Mouse (Mus musculus): Measurements from ENCODE around the gene Trmo. TPM values are rescaled to one million over a fixed set of nuclear protein-coding genes. Genes with fewer than 3 reads are reported as not detected.
A peak's percentile ranks its signal among the peaks of the same experiment; 100 is the strongest.

Gene Trmo
- polyA plus RNA-seq, 1 experiment from 2014 or later = 8.6 TPM

- no peak overlapping the region for H3K4me3 ChIP-seq (ENCODE audit: low read depth, low read length)
- H3K9ac ChIP-seq (ENCODE audit: low read depth, low read length) = no peak overlapping the region
- H3K4me1 ChIP-seq (ENCODE audit: control insufficient read depth, insufficient read depth, low read length) = no peaks in the 10 kb centered on the region
- WGBS = 93% methylated on average over 5 of the region's 5 CpGs
- no peaks in the 10 kb centered on the region for H3K36me3 ChIP-seq (ENCODE audit: control insufficient read depth, insufficient read depth, low read length)
- no peaks in the 10 kb centered on the region for H3K27me3 ChIP-seq (ENCODE audit: control insufficient read depth, insufficient read depth, low read depth, low read length)
- ATAC-seq = no peak
- no peak overlapping the region for H3K4me2 ChIP-seq (ENCODE audit: low read length)
- no peak overlapping the region for H3K27ac ChIP-seq (ENCODE audit: low read length)
- no peaks in the 10 kb centered on the region for H3K9me3 ChIP-seq (replicated peaks; ENCODE audit: control insufficient read depth, low read length, poor library complexity, severe bottlenecking)
Measured at GRCm38 (mm10) chr4:46410677-46411076, 21.4 kb upstream of the Trmo start.

- no peak overlapping the region for H3K4me3 ChIP-seq (ENCODE audit: low read depth, low read length)
- no peaks in the 10 kb centered on the region for H3K36me3 ChIP-seq (ENCODE audit: control insufficient read depth, insufficient read depth, low read length)
- no peaks in the 10 kb centered on the region for H3K27me3 ChIP-seq (ENCODE audit: control insufficient read depth, insufficient read depth, low read depth, low read length)
- no peak overlapping the region for H3K4me2 ChIP-seq (ENCODE audit: low read length)
- ATAC-seq = no peak
- H3K4me1 ChIP-seq (ENCODE audit: control insufficient read depth, insufficient read depth, low read length) = no peaks in the 10 kb centered on the region
- no peak overlapping the region for H3K9ac ChIP-seq (ENCODE audit: low read depth, low read length)
- no peaks in the 10 kb centered on the region for H3K9me3 ChIP-seq (replicated peaks; ENCODE audit: control insufficient read depth, low read length, poor library complexity, severe bottlenecking)
- 94% methylated on average over 8 of the region's 8 CpGs for WGBS
- H3K27ac ChIP-seq (ENCODE audit: low read length) = no peak overlapping the region
Measured at GRCm38 (mm10) chr4:46406966-46407703, 17.9 kb upstream of the Trmo start.

- Histone ChIP-seq H3K27ac (ENCODE audit: low read length) (no peak overlapping the region), H3K27me3 (ENCODE audit: control insufficient read depth, insufficient read depth, low read depth, low read length) (no peaks in the 10 kb centered on the region), H3K36me3 (ENCODE audit: control insufficient read depth, insufficient read depth, low read length) (no peaks in the 10 kb centered on the region), H3K9me3 (replicated peaks; ENCODE audit: control insufficient read depth, low read length, poor library complexity, severe bottlenecking) (no peaks in the 10 kb centered on the region; the same call in 1 of the 2 replicates), H3K4me3 (ENCODE audit: low read depth, low read length) (no peak overlapping the region), H3K4me1 (ENCODE audit: control insufficient read depth, insufficient read depth, low read length) (no peaks in the 10 kb centered on the region), H3K9ac (ENCODE audit: low read depth, low read length) (no peak overlapping the region), H3K4me2 (ENCODE audit: low read length) (no peak overlapping the region)
- WGBS = 89% methylated on average over 6 of the region's 6 CpGs
- no peak for ATAC-seq
Measured at GRCm38 (mm10) chr4:46404042-46404795, 15.0 kb upstream of the Trmo start.

- ATAC-seq = no peak
- H3K9me3 ChIP-seq (replicated peaks; ENCODE audit: control insufficient read depth, low read length, poor library complexity, severe bottlenecking) = no peaks in the 10 kb centered on the region; the same call in 1 of the 2 replicates
- no peaks in the 10 kb centered on the region for H3K4me1 ChIP-seq (ENCODE audit: control insufficient read depth, insufficient read depth, low read length)
- no peak overlapping the region for H3K4me3 ChIP-seq (ENCODE audit: low read depth, low read length)
- H3K9ac ChIP-seq (ENCODE audit: low read depth, low read length) = no peak overlapping the region
- no peak overlapping the region for H3K4me2 ChIP-seq (ENCODE audit: low read length)
- no peaks in the 10 kb centered on the region for H3K36me3 ChIP-seq (ENCODE audit: control insufficient read depth, insufficient read depth, low read length)
- 87% methylated on average over 4 of the region's 4 CpGs for whole genome bisulfite sequencing
- H3K27ac ChIP-seq (ENCODE audit: low read length) = no peak overlapping the region
- no peaks in the 10 kb centered on the region for H3K27me3 ChIP-seq (ENCODE audit: control insufficient read depth, insufficient read depth, low read depth, low read length)
Measured at GRCm38 (mm10) chr4:46398839-46399238, 9.6 kb upstream of the Trmo start.

GRCm38 (mm10) chr4:46395736-46396135 lies 6.5 kb upstream of the Trmo start:
- Histone ChIP-seq H3K36me3 (ENCODE audit: control insufficient read depth, insufficient read depth, low read length) (no peaks in the 10 kb centered on the region), H3K27ac (ENCODE audit: low read length) (no peak overlapping the region), H3K27me3 (ENCODE audit: control insufficient read depth, insufficient read depth, low read depth, low read length) (no peaks in the 10 kb centered on the region), H3K9me3 (replicated peaks; ENCODE audit: control insufficient read depth, low read length, poor library complexity, severe bottlenecking) (no peaks in the 10 kb centered on the region; the same call in 1 of the 2 replicates), H3K9ac (ENCODE audit: low read depth, low read length) (no peak overlapping the region), H3K4me2 (ENCODE audit: low read length) (no peak overlapping the region), H3K4me1 (ENCODE audit: control insufficient read depth, insufficient read depth, low read length) (no peaks in the 10 kb centered on the region), H3K4me3 (ENCODE audit: low read depth, low read length) (no peak overlapping the region)
- ATAC-seq = no peak
- 39% methylated on average over 5 of the region's 5 CpGs for WGBS

GRCm38 (mm10) chr4:46394388-46394787 lies 5.2 kb upstream of the Trmo start:
- no peaks in the 10 kb centered on the region for H3K9me3 ChIP-seq (replicated peaks; ENCODE audit: control insufficient read depth, low read length, poor library complexity, severe bottlenecking)
- no peaks in the 10 kb centered on the region for H3K27me3 ChIP-seq (ENCODE audit: control insufficient read depth, insufficient read depth, low read depth, low read length)
- H3K36me3 ChIP-seq (ENCODE audit: control insufficient read depth, insufficient read depth, low read length) = no peaks in the 10 kb centered on the region
- no peak overlapping the region for H3K4me2 ChIP-seq (ENCODE audit: low read length)
- no peak overlapping the region for H3K27ac ChIP-seq (ENCODE audit: low read length)
- 79% methylated on average over 2 of the region's 2 CpGs for WGBS
- no peak overlapping the region for H3K4me3 ChIP-seq (ENCODE audit: low read depth, low read length)
- no peak overlapping the region for H3K9ac ChIP-seq (ENCODE audit: low read depth, low read length)
- no peak for ATAC-seq
- H3K4me1 ChIP-seq (ENCODE audit: control insufficient read depth, insufficient read depth, low read length) = peaks cover 7% of the 10 kb centered on the region

- Histone ChIP-seq H3K4me3 (ENCODE audit: low read depth, low read length) (peak overlapping the region; percentile 71; the same call in 1 of the 2 replicates), H3K9me3 (replicated peaks; ENCODE audit: control insufficient read depth, low read length, poor library complexity, severe bottlenecking) (no peaks in the 10 kb centered on the region), H3K27me3 (ENCODE audit: control insufficient read depth, insufficient read depth, low read depth, low read length) (no peaks in the 10 kb centered on the region), H3K27ac (ENCODE audit: low read length) (no peak overlapping the region), H3K4me2 (ENCODE audit: low read length) (peak overlapping the region; percentile 73), H3K4me1 (ENCODE audit: control insufficient read depth, insufficient read depth, low read length) (peaks cover 10% of the 10 kb centered on the region), H3K9ac (ENCODE audit: low read depth, low read length) (no peak overlapping the region), H3K36me3 (ENCODE audit: control insufficient read depth, insufficient read depth, low read length) (0 out of 2 replicates have a peak, but pooled peaks cover 3% of the 10 kb centered on the region)
- 23% methylated on average over 9 of the region's 9 CpGs for WGBS
- no peak for ATAC-seq
Measured at GRCm38 (mm10) chr4:46390390-46390970, 1.2 kb upstream of the Trmo start.

GRCm38 (mm10) chr4:46389612-46390341 lies 540 bp upstream of the Trmo start:
- ATAC-seq = 0 out of 2 replicates have a peak, but pooled peaks have one; percentile 22
- H3K27me3 ChIP-seq (ENCODE audit: control insufficient read depth, insufficient read depth, low read depth, low read length) = no peaks in the 10 kb centered on the region
- peak overlapping the region; percentile 71 for H3K4me3 ChIP-seq (ENCODE audit: low read depth, low read length)
- WGBS = 2% methylated on average over 24 of the region's 24 CpGs
- H3K9ac ChIP-seq (ENCODE audit: low read depth, low read length) = peak overlapping the region; percentile 90
- H3K36me3 ChIP-seq (ENCODE audit: control insufficient read depth, insufficient read depth, low read length) = 0 out of 2 replicates have a peak, but pooled peaks cover 3% of the 10 kb centered on the region
- H3K27ac ChIP-seq (ENCODE audit: low read length) = peak overlapping the region; percentile 97
- no peaks in the 10 kb centered on the region for H3K9me3 ChIP-seq (replicated peaks; ENCODE audit: control insufficient read depth, low read length, poor library complexity, severe bottlenecking)
- H3K4me1 ChIP-seq (ENCODE audit: control insufficient read depth, insufficient read depth, low read length) = peaks cover 10% of the 10 kb centered on the region
- peak overlapping the region; percentile 73 for H3K4me2 ChIP-seq (ENCODE audit: low read length)
